Mouse (Mus musculus): ENCODE data around the gene Jmjd7. TPM values are rescaled to one million over a fixed set of nuclear protein-coding genes. Genes with fewer than 3 reads are reported as not detected.
A peak's percentile ranks its signal among the peaks of the same experiment; 100 is the strongest.

The Jmjd7 gene
- polyA plus RNA-seq, 1 experiment, result 2.4 TPM

DNA sequence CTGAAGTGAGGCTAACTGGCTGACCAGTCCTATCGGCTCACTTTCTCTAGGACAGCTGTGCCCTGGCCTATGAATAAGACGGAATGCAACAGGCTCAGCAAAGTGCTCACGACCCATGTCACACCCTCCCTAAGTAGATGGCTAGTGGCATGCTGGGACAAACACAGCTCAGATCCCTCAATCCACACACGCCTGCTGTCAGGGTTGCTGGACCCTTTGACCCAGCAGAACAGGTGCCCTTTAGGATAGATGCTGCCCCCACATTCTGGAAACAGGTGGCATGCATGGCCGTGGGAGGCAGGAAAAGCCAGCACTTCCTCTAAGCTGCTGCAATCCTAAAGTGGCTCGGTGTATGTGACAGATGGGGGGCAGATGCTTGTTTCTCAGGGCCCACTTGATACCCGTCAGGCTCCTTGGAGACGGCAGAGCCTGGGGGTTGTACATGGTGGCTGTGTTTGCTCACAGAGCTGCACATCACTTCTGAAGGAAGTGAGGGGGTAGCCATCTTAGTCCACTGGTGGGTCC lies 42.2 kb downstream of the Jmjd7 start:
- H3K27ac ChIP-seq (ENCODE audit: insufficient read depth, low read depth, low read length), result no peak overlapping the region
- H3K4me1 ChIP-seq (ENCODE audit: control insufficient read depth, insufficient read depth, low read length), result 0 out of 2 replicates have a peak, but pooled peaks cover 2% of the 10 kb centered on the region
- no peak overlapping the region for H3K4me3 ChIP-seq (ENCODE audit: insufficient read depth, low read length)
- no peak for TF ChIP-seq CTCF (IDR thresholded peaks at IDR 0.05; ENCODE audit: low read depth, low read length)
- TF ChIP-seq POLR2A (IDR thresholded peaks at IDR 0.05; ENCODE audit: borderline replicate concordance, low read depth, low read length), result no peak

DNA sequence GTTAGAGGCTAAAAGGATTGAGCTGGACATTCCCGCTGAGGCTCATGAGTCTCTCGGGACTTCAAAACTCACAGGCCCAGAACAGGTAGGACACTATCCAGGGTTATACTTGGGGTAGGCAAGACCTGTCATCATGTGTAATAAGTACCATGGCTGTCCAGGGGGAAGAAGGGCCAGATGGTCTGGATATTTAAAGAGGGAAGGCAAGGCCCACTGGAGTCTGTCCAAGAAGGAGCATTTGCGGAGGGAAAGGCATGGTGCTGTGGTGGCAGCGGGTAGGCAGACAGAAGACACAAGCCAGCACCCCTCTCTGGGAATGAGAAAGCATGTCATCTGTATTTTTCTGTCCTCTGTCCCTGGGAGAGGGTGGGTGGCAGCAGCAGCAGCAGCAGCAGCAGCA lies 46.8 kb downstream of the Jmjd7 start:
- no peak for TF ChIP-seq CTCF (IDR thresholded peaks at IDR 0.05; ENCODE audit: low read depth, low read length)
- no peak for TF ChIP-seq POLR2A (IDR thresholded peaks at IDR 0.05; ENCODE audit: borderline replicate concordance, low read depth, low read length)
- Histone ChIP-seq H3K27ac (ENCODE audit: insufficient read depth, low read depth, low read length) (no peak overlapping the region), H3K4me1 (ENCODE audit: control insufficient read depth, insufficient read depth, low read length) (0 out of 2 replicates have a peak, but pooled peaks cover 2% of the 10 kb centered on the region), H3K4me3 (ENCODE audit: insufficient read depth, low read length) (no peak overlapping the region)

DNA sequence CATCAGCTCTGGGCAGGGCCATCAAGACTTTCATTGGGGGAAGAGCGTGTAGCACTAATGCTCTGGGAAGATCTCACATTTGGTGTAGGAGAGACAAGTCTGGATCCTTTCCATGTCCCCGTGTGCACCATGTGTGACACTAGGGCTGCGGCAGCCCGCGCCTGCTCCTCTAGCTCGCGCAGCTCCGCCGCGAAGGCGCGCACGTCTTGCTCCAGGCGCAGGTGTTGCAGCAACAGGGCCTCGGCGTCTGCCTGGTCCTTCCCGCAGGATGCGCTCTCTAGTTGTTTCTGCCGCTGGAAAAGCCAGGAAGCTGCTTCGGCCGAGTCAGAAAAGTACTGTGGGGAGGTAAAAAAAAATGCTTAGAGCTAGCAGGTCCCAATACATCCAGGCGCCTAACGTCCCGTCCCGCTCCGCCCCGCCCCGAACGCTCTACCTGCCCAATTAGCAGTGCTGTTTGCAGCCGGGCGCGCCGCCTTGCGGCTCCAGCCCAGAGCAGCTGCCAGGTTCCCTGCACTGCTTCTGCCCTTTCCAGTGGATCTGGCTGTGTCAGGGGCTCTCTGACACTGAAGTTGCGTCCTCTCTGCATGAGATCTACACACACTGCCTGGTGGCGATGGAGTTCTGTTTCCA lies 48.9 kb downstream of the Jmjd7 start:
- no peak for TF ChIP-seq CTCF (IDR thresholded peaks at IDR 0.05; ENCODE audit: low read depth, low read length)
- TF ChIP-seq POLR2A (IDR thresholded peaks at IDR 0.05; ENCODE audit: borderline replicate concordance, low read depth, low read length), result no peak
- Histone ChIP-seq H3K4me1 (ENCODE audit: control insufficient read depth, insufficient read depth, low read length) (0 out of 2 replicates have a peak, but pooled peaks cover 2% of the 10 kb centered on the region), H3K27ac (ENCODE audit: insufficient read depth, low read depth, low read length) (no peak overlapping the region), H3K4me3 (ENCODE audit: insufficient read depth, low read length) (peak overlapping the region; percentile 9; the same call in 1 of the 2 replicates)

Other genes with a start within 250 kb of the Jmjd7 start
- gene Rpap1, start 239.9 kb upstream of the Jmjd7 start, polyA plus RNA-seq (2012; ENCODE audit: insufficient read depth, insufficient read length, missing spikeins), result 9.7 and 10.6 TPM in 2 replicates
- not detected in 2 replicates for gene Tyro3, start 229.8 kb upstream of the Jmjd7 start, polyA plus RNA-seq (2012; ENCODE audit: insufficient read depth, insufficient read length, missing spikeins)
- gene Mga, start 130.3 kb upstream of the Jmjd7 start, polyA plus RNA-seq (2012; ENCODE audit: insufficient read depth, insufficient read length, missing spikeins), result 30.3 and 30.8 TPM in 2 replicates
- gene Mapkbp1, start 54.8 kb upstream of the Jmjd7 start, polyA plus RNA-seq (2012; ENCODE audit: insufficient read depth, insufficient read length, missing spikeins), result 5.4 and 7.5 TPM in 2 replicates
- gene Gm28042, start within 50 bp of the Jmjd7 start, polyA plus RNA-seq (2012; ENCODE audit: insufficient read depth, insufficient read length, missing spikeins), result 0.25 TPM in 1 of 2 replicates, not detected in the other
- gene Pla2g4b, start 5.9 kb downstream of the Jmjd7 start, polyA plus RNA-seq (2012; ENCODE audit: insufficient read depth, insufficient read length, missing spikeins), result 1.3 and 1.4 TPM in 2 replicates
- gene Ehd4, start 127.1 kb downstream of the Jmjd7 start, polyA plus RNA-seq (2012; ENCODE audit: insufficient read depth, insufficient read length, missing spikeins), result 327 and 347 TPM in 2 replicates
- not detected in 2 replicates for gene Pla2g4e, start 217.9 kb downstream of the Jmjd7 start, polyA plus RNA-seq (2012; ENCODE audit: insufficient read depth, insufficient read length, missing spikeins)